Mouse (Mus musculus) hindbrain, embryonic 16.5 days (tissue): ENCODE data around the gene Ccdc15. TPM values are rescaled to one million over a fixed set of nuclear protein-coding genes. Genes with fewer than 3 reads are reported as not detected.
A peak's percentile ranks its signal among the peaks of the same experiment; 100 is the strongest.

Source experiments
- ATAC-seq: fragments of 200-750 bp; cut with Nextera tagmentation; 2 replicates; pipeline ENCODE4 v1.8.0; 2017; ENCODE audit warnings: moderate TSS enrichment, moderate library complexity
- H3K27ac ChIP-seq: fragments of 300-500 bp; sonication (generic); 2 replicates; pipeline ENCODE4 v1.5.1; 2014; ENCODE audit warnings: low read depth, mild to moderate bottlenecking, control low read depth, low read length, moderate library complexity
- H3K27me3 ChIP-seq: fragments of 300-500 bp; sonication (generic); replicated peaks from 2 replicates; pipeline ENCODE4 v1.6.1; 2014; ENCODE audit warnings: low read length; ENCODE audit not compliant: control insufficient read depth, insufficient read depth
- H3K36me3 ChIP-seq: fragments of 300-500 bp; sonication (generic); 2 replicates; pipeline ENCODE4 v1.6.1; 2014; ENCODE audit warnings: mild to moderate bottlenecking, low read length, moderate library complexity, mixed read lengths; ENCODE audit not compliant: control insufficient read depth, insufficient read depth
- H3K4me1 ChIP-seq: fragments of 300-500 bp; sonication (generic); 2 replicates; pipeline ENCODE4 v1.6.1; 2014; ENCODE audit warnings: low read depth, low read length; ENCODE audit not compliant: control insufficient read depth, insufficient read depth
- H3K4me2 ChIP-seq: fragments of 300-500 bp; sonication (generic); 2 replicates; pipeline ENCODE4 v1.6.1; 2014; ENCODE audit warnings: mild to moderate bottlenecking, low read length, control low read depth, moderate library complexity
- H3K4me3 ChIP-seq: fragments of 300-500 bp; sonication (generic); 2 replicates; pipeline ENCODE4 v1.5.1; 2014; ENCODE audit warnings: mild to moderate bottlenecking, low read length, control low read depth, moderate library complexity
- H3K9ac ChIP-seq: fragments of 300-500 bp; sonication (generic); 2 replicates; pipeline ENCODE4 v1.6.1; 2014; ENCODE audit warnings: low read depth, mild to moderate bottlenecking, control low read depth, low read length, moderate library complexity
- H3K9me3 ChIP-seq: fragments of 300-500 bp; sonication (generic); 2 replicates; pipeline ENCODE4 v1.6.1; 2014; ENCODE audit warnings: mild to moderate bottlenecking, low read length, moderate library complexity; ENCODE audit not compliant: control insufficient read depth
- WGBS: fragments of 180-500 bp; shearing (Covaris S2); extraction: QIAGEN DNeasy Blood & Tissue Kit; methylation state at CpG from one replicate; pipeline ENCODE4 v1.1.7; 2014; 5-methylcytosine and 5-hydroxymethylcytosine counted together
- polyA plus RNA-seq: library from polyadenylated mRNA; unstranded; fragments of >200 nt; fragmentation: Nextera tagmentation; extraction: Ambion mirVana; gene quantifications from 2 replicates; pipeline ENCODE4 v1.2.1, GENCODE M21; 2015

The Ccdc15 gene
- polyA plus RNA-seq, 1 experiment from 2014 or later, result 7.1 TPM

DNA sequence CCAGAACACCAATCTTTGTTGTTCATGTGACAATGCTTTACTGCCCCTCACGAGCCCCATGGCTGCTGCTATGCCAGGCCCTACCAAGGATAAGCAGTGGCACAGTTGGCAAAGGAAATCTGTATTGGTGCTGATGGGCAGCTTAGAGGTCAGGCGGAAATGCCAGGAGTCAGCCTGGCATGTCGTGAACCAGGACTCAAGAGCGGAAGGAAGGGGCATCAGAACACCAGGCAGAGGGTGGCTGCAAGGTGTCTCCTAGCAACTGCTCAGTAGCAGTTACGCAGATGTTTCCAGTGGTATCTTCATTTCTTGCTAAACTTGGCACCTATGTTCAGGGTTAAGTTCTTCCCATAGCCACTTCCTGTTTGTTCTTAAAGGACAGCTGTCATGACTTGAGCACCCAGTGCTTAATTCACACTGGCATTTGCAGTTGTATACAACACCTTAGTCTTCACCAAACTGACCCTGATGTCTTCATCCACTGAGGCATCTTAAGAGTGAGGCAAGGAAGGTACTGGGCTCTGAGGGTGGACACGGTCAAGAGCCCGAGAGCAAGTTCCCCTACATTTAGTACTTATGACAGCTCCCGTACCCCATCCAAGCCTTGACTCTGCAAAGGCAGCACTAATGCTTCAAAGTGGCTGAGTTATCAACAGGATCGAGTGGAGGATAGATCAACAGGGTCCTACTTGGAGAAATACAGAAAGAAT is 117.6 kb downstream of the Ccdc15 start:
- Histone ChIP-seq H3K9me3 (no peaks in the 10 kb centered on the region), H3K9ac (no peak overlapping the region), H3K4me3 (no peak overlapping the region), H3K4me1 (no peaks in the 10 kb centered on the region), H3K36me3 (no peaks in the 10 kb centered on the region), H3K27me3 (no peaks in the 10 kb centered on the region), H3K27ac (no peak overlapping the region), H3K4me2 (no peak overlapping the region)
- WGBS, result 95% methylated on average over 9 of the region's 9 CpGs
- no peak for ATAC-seq

DNA sequence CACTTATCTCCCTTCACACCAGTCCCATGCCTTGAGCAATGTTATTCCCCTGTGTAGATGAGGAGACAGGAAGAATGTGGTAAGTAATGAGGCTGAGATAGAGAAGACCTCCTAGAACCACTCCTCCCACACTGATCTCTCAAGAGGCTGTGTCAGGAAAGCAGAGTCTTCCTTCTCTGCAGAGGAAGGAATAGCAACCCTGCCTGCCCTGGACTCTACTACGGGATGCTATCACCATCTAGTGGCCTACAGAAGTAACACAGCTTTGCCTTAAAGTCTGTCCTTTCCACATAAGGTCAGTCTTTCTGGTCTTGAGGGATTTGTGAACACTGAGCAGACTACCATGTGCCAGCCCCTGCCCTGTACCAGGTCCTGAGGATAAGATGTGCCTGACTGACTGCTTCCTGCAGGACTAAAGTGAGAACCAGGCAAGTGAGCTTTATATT is 118.3 kb downstream of the Ccdc15 start:
- WGBS, result 0% methylated on average over 1 of the region's 1 CpGs
- H3K9me3 ChIP-seq, result no peaks in the 10 kb centered on the region
- 0 out of 2 replicates have a peak overlapping the region, but pooled peaks have one; percentile 17 for H3K9ac ChIP-seq
- H3K4me3 ChIP-seq, result no peak overlapping the region
- H3K27me3 ChIP-seq, result no peaks in the 10 kb centered on the region
- ATAC-seq, result peak; percentile 92
- H3K27ac ChIP-seq, result no peak overlapping the region
- H3K36me3 ChIP-seq, result no peaks in the 10 kb centered on the region
- no peak overlapping the region for H3K4me2 ChIP-seq
- H3K4me1 ChIP-seq, result no peaks in the 10 kb centered on the region

Other genes with a start within 250 kb of the Ccdc15 start
- 32.2 and 38.8 TPM in 2 replicates for gene Pknox2, start 201.0 kb downstream of the Ccdc15 start, polyA plus RNA-seq
- 10.1 and 11.0 TPM in 2 replicates for gene Tmem218, start 140.2 kb downstream of the Ccdc15 start, polyA plus RNA-seq
- 1.9 and 2.6 TPM in 2 replicates for gene Slc37a2, start 92.7 kb downstream of the Ccdc15 start, polyA plus RNA-seq
- 42.0 and 46.2 TPM in 2 replicates for gene Hepacam, start 18.9 kb upstream of the Ccdc15 start, polyA plus RNA-seq
- 5.5 and 8.6 TPM in 2 replicates for gene Robo4, start 53.5 kb upstream of the Ccdc15 start, polyA plus RNA-seq
- 7.3 and 12.1 TPM in 2 replicates for gene Robo3, start 84.8 kb upstream of the Ccdc15 start, polyA plus RNA-seq
- 24.4 and 28.9 TPM in 2 replicates for gene Msantd2, start 140.9 kb upstream of the Ccdc15 start, polyA plus RNA-seq
- 44.6 and 47.6 TPM in 2 replicates for gene Esam, start 179.6 kb upstream of the Ccdc15 start, polyA plus RNA-seq
- gene Vsig2, start 190.8 kb upstream of the Ccdc15 start, polyA plus RNA-seq, result 0.92 and 1.1 TPM in 2 replicates
- 4.8 and 5.8 TPM in 2 replicates for gene Nrgn, start 204.5 kb upstream of the Ccdc15 start, polyA plus RNA-seq
- 14.8 and 17.4 TPM in 2 replicates for gene Siae, start 207.3 kb upstream of the Ccdc15 start, polyA plus RNA-seq